In genomic region chr9:83398260-83398659, GRCm38 (mm10) we compare ENCODE assay signal across 16 mouse cellular contexts.
"Had no signal": no experiment of that assay in that cellular context is flagged by ENCODE, and none has a peak within 500 bp of the region (broad histone marks: within the 10 kb centered on the region; RNA-seq: fewer than 3 reads in every experiment).

No protein-coding gene starts in this region.

- H3K27ac ChIP-seq: kidney, postnatal 0 days; layer of hippocampus, adult 2 months; limb, embryonic 12.5 days; limb, embryonic 15.5 days; liver, embryonic 14.5 days; macrophage; midbrain, embryonic 13.5 days had no signal

- H3K9ac ChIP-seq: limb, embryonic 12.5 days; limb, embryonic 15.5 days; liver, embryonic 14.5 days; liver, postnatal 0 days; lung, embryonic 14.5 days; midbrain, embryonic 13.5 days had no signal

- ATAC-seq: intestine, postnatal 0 days; liver, postnatal 0 days; lung, postnatal 0 days; midbrain, embryonic 13.5 days had no signal

- H3K4me2 ChIP-seq: limb, embryonic 12.5 days; limb, embryonic 15.5 days; liver, embryonic 11.5 days; lung, embryonic 14.5 days; midbrain, embryonic 13.5 days had no signal

- H3K27me3 ChIP-seq: limb, embryonic 12.5 days; limb, embryonic 15.5 days; midbrain, embryonic 13.5 days had no signal

- H3K4me3 ChIP-seq: layer of hippocampus, adult 2 months; limb, embryonic 12.5 days; limb, embryonic 15.5 days; midbrain, embryonic 13.5 days had no signal

- DNase-seq: kidney, adult 2 months; kidney, postnatal 25 days; layer of hippocampus, adult 9-11 months; liver, postnatal 0 days; lung, embryonic 14.5 days; thymus, adult 18-20 months had no signal

- H3K4me1 ChIP-seq: limb, embryonic 12.5 days; limb, embryonic 15.5 days; midbrain, embryonic 13.5 days had no signal

- H3K9me3 ChIP-seq: limb, embryonic 12.5 days; limb, embryonic 15.5 days; midbrain, embryonic 13.5 days had no signal
